Mouse (Mus musculus) liver, postnatal 0 days (tissue): ENCODE results near the gene Cdc14a.

Experiments
- CTCF ChIP-seq: sonication (generic); IDR thresholded peaks from 2 replicates; pipeline ENCODE4 v1.5.1; 2016; ENCODE audit warnings: antibody characterized with exemption, low read depth
- EP300 ChIP-seq: IDR thresholded peaks from 2 replicates; pipeline ENCODE4 v1.6.1; 2016; ENCODE audit warnings: antibody characterized with exemption, low read depth, mild to moderate bottlenecking

DNA sequence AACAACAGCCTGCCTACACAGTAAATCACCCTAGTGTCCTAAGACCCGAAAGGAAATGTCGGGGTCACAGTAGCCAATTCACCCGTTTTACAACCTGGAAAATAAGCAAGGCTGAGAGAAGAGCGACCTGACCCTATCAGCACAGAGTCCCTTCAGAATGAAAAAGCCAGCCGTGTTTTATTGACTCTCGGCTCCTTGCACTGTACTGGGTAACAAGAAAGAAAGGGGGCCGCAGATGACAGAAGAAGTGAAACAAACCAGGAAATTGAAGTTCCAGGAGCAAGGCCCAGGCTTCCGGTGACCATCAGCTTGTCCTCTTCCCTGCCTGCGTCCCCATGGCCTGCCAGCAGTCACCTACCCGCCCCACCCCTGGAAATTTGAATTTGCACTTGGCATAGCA, 32.4 kb downstream of the Cdc14a start:
- TF ChIP-seq CTCF (no peak), EP300 (no peak)
